Mouse (Mus musculus) cerebellum, postnatal 36 days (tissue): Measurements from ENCODE around the gene Olfr330.
A peak's percentile ranks its signal among the peaks of the same experiment; 100 is the strongest.
"Not testable (repeated sequence)": the region's sequence is repeated elsewhere in the genome, so short reads cannot be mapped to it uniquely, and the experiment has no call there.

Experiments
- DNase-seq, 2 experiments: peaks; one replicate each; pipeline ENCODE4 v3.0.0; 2021 to 2022; ENCODE audit warnings: mixed read lengths in 2 of 2

Gene Olfr330

DNA sequence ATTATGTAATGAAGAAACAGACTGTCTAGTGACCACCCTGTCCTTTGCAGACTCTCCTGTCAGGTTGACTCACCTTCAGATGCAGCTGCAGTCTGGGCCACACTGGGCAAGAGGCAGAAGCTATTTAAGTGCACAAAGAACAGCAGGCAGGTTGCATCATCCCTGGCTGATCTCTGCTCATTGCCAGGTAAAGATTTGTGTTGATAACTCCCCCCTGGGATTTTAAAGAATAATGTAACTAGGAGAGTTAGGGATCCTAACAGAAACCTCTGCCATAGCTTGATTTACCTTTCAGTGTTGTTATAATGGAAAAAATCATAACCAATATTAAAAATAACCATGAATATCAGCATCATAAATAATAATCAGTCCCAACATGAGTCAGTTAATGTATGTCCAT lies at the start of gene Olfr330:
TSS of gene Olfr330 (minus strand) at position 101 of the 400 bp plus-strand sequence.
- not testable (repeated sequence) for DNase-seq

DNA sequence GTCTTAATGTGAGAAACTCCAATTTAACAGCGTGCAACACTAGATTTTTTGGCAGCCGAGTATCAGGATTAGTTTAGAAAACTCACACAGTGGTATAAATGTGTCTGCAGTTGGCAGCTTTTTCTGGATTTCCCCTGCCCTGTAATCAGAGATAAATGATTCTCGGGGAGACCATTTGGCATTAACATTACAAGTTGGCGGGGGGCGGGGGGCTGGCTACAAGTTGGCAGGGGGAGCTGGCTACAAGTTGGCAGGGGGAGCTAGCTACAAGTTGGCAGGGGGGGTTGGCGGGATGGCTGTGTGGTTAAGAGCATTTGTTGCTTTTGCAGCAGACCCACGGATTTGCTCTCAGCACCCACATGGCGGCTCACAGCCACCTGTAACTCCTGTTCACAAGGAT lies 44.0 kb upstream of the Olfr330 start:
- DNase-seq, result no peak

DNA sequence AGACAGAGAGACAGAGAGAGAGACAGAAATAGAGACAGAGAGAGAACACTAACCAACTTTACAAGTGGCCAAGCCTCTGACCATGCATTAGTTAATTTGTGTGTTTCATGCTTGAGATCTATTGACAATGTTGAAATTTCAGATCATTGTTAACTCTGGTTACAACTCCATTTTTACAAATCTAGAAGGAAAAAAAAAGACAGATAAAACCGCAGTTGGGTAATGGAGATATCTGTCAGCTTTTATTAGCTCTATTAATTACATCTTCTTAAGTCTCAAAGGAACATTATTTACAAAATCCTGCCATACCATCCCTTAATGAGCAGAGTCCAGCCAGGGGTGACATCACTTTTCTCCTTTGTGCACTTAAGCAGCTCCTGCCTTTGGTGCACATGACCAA lies 42.8 kb upstream of the Olfr330 start, which contains the start of gene Olfr325:
TSS of gene Olfr325 (plus strand) at position 301 of the 400 bp plus-strand sequence.
- DNase-seq, result no peak

DNA sequence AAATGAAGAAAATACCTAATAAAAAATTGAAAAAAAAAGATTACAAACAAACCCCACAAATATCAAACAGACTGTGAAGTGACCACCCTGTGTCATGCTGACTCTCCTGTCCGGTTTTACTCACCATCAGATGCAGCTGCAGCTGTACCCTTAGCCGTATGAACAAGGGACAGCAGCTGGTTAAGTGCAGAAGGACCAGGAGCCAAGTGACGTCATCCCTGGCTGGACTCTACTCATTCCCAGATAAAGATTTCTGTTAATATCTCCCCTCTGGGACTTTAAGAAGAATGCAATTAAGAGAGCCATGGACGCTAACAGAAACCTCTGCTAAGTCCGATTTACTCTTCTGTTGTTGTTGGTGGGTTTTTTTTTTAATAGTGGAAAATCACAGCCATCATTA lies 35.8 kb upstream of the Olfr330 start, which contains the start of gene Olfr224:
TSS of gene Olfr224 (minus strand) at position 149 of the 400 bp plus-strand sequence.
- DNase-seq, result no peak

DNA sequence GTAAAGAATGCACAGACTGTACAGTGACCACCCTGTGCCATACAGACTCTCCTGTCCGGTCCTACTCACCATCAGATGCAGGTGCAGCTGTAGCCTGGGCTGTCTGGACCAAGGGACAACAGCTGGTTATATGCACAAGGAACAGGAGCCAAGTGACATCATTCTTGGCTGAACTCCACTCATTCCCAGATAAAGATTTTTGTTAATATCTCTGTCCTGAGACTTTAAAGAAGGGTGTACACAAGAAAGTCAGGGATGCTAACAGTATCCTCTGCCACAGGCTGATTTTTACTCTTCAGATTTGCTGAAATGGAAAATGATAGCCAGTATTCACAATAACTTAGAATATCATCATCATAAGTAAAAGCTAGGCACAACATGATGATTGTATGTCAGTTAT lies 20.9 kb upstream of the Olfr330 start, which contains the start of gene Olfr328:
TSS of gene Olfr328 (minus strand) at position 101 of the 400 bp plus-strand sequence.
- DNase-seq, result no peak

DNA sequence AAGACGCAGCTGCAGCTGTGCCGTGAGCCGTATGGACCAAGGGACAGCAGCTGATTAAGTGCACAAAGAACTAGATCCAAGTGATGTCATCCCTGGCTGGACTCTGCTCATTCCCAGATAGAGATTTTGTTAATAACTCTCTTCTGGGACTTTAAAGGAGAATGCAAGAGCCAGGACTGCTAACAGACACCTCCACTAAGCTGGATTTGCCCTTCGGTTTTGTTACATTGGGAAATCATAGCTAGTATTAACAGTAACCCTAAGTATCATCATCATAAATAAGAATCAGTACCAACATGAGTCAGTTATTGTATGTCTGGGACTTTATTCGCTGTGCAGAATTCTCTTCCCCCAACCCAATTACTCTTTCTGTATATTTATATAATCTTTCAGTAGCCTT lies 11.7 kb upstream of the Olfr330 start, which contains the start of gene Olfr329-ps:
TSS of gene Olfr329-ps (minus strand) at position 101 of the 400 bp plus-strand sequence.
- no peak for DNase-seq

DNA sequence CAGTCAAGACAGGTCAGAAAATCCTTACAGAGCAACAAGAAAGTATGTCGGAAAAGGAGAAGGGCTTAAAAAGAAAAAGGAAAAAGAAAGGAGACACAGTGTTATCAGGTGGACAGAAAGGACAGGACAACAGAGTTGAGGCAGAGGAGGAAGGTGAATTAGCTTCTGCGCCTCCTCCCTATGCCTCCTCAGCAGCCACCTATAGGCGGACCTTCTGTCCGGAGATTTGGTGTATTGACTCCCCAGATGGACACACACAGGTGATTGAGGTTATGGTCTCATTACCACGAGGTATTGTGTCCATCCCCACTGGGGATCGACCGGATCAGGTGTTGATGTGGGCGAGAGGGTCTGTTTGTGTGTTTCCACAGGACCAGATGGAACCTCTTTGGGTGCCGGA lies 14.9 kb downstream of the Olfr330 start:
- DNase-seq, result peak; percentile 10 to 23

DNA sequence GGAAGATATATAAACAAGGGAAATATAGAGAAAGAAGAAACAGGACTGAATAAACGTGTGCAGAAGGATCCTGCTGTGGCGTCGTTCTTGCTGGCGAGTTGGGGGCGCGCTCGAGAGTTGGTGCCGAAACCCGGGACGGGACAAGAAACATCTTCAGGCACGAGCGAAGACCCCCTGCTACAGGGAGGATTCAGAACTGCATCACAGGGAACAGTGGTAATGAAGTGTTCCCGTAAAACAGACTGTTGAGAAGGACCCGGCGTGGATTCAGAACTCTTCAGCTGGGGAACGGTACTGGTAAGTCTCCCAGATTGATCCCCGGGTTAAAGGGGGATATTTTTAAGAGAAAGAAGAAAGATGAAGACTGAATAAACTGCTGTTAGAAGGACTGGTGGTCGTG lies 15.7 kb downstream of the Olfr330 start:
- DNase-seq, result peak; percentile 47 to 54

DNA sequence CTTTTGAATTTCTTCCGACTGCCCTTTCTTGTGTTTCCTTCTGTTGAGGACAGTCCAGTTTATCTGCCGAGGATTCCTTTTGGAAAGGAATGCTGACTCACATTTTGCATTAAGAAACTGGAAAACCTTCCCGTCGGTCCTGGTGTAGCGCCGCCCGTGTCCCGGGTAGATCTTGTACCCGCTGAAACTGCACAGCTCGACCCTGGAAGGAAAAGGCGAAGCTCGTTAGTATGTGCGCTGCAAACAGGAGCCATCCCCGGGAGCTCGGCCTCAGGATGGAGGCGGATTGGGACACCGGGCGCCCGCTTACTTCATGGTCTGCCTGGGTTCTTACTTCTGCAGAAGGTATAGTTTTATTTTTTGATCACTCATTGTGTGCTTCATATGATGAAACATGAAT lies 25.6 kb downstream of the Olfr330 start:
- DNase-seq, result not testable (repeated sequence)

DNA sequence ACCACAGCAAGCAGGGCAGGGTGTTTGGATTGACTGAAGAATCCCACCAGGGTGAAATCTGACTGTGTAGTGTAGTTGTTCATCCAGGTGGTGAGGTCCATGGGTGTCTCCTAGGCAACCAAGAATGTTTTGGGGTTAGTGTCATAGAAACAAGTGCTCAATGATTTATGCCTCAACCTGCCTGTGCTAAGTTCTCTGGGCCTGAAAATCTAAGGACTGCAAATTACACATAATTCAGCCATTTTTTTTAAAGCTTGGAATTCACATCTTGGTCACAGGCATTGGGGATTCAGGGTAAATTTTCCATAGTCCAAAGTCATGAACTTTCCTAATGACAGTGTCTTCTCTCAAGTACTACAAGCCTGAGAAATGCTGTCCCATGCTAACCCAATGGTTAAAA lies 32.2 kb downstream of the Olfr330 start, which contains the start of gene Olfr331:
TSS of gene Olfr331 (minus strand) at position 101 of the 400 bp plus-strand sequence.
- DNase-seq, result not testable (repeated sequence)

DNA sequence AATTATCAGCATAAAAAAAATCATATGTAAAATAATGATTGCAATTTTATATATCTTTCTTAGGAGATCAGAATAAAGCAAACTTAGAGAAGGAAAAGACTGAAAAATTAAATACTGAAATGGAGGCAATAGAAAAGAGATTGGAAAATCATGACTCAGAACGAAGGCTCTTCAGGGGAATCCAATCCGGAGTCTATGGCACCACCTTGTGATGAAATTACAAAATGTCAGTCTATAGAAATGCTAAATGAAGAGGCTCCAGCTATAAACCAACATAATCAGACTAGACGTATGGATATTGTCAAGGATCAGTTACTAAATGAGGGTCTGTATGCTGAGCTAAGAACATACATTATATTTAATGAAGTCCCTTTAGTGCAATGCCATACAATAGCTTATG lies 35.3 kb downstream of the Olfr330 start:
- no peak for DNase-seq

DNA sequence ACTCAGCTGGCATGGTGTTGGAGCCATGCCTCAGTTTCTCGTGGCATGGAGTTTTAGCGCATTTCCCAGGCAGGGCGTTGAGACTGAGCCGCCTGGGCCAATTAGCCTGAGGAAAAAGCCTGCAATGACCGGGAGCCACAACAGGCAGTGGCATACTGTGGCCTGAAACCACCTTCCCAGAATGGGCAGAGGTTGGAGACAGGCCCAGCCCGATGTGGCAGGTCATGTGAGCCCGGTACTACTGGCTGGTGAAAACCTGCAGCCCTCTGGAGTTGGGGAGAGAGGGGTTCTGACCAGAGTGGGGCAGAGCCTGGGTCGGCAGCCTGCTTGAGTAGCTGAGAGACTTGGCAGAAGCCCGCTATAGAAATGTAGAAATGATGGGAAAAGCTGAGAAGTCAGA lies 35.9 kb downstream of the Olfr330 start:
- no peak for DNase-seq

DNA sequence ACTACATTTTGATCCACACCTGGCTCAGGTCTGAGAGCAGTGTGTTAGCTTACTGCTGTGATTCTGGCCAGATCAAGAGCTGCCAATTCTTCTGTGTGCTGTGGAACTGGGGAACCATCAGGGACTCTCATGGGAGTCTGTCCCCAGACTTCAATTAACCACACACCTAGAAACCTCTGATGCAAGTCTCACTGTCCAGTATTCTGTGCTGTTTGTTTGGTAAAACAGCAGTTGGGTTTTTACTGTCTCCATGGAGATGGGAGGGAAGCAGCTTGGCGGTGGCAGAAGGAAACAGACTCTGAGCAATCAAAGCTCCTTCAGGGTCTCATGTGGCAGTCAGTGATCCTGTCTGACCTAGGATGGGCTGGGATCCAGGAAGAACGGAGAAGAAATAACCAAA lies 42.2 kb downstream of the Olfr330 start, which contains the start of gene Olfr332:
TSS of gene Olfr332 (minus strand) at position 101 of the 400 bp plus-strand sequence.
- DNase-seq, result no peak
